Mouse (Mus musculus) forebrain, embryonic 15.5 days (tissue): Measurements from ENCODE around the gene Vkorc1. TPM values are rescaled to one million over a fixed set of nuclear protein-coding genes. Genes with fewer than 3 reads are reported as not detected.
A peak's percentile ranks its signal among the peaks of the same experiment; 100 is the strongest.
"Not testable (repeated sequence)": the region's sequence is repeated elsewhere in the genome, so short reads cannot be mapped to it uniquely, and the experiment has no call there.

ENCODE experiments used
- ATAC-seq: fragments of 200-750 bp; cut with Nextera tagmentation; replicated peaks from 2 replicates; pipeline ENCODE4 v1.8.0; 2017; ENCODE audit warnings: mild to moderate bottlenecking, moderate TSS enrichment, moderate library complexity
- H3K27ac ChIP-seq: fragments of 300-500 bp; sonication (generic); replicated peaks from 2 replicates; pipeline ENCODE4 v1.5.1; 2015; ENCODE audit warnings: mild to moderate bottlenecking, inconsistent platforms
- H3K27me3 ChIP-seq: fragments of 300-500 bp; sonication (generic); 2 replicates; pipeline ENCODE4 v1.6.1; 2015; ENCODE audit warnings: inconsistent platforms
- H3K36me3 ChIP-seq: fragments of 300-500 bp; sonication (generic); 2 replicates; pipeline ENCODE4 v1.6.1; 2015; ENCODE audit warnings: mild to moderate bottlenecking, inconsistent platforms
- H3K4me1 ChIP-seq: fragments of 300-500 bp; sonication (generic); 2 replicates; pipeline ENCODE4 v1.6.1; 2015; ENCODE audit warnings: inconsistent platforms
- H3K4me2 ChIP-seq: fragments of 300-500 bp; sonication (generic); replicated peaks from 2 replicates; pipeline ENCODE4 v1.6.1; 2015; ENCODE audit warnings: mild to moderate bottlenecking, inconsistent platforms
- H3K4me3 ChIP-seq: fragments of 300-500 bp; sonication (generic); 2 replicates; pipeline ENCODE4 v1.5.1; 2015; ENCODE audit warnings: mild to moderate bottlenecking, inconsistent platforms
- H3K9ac ChIP-seq: fragments of 300-500 bp; sonication (generic); replicated peaks from 2 replicates; pipeline ENCODE4 v1.6.1; 2015; ENCODE audit warnings: mild to moderate bottlenecking, inconsistent platforms
- H3K9me3 ChIP-seq: fragments of 300-500 bp; sonication (generic); 2 replicates; pipeline ENCODE4 v1.6.1; 2016; ENCODE audit warnings: inconsistent platforms
- WGBS: fragments of 180-500 bp; shearing (Covaris S2); methylation state at CpG from one replicate; pipeline ENCODE4 v1.1.7; 2015; ENCODE audit warnings: mixed read lengths; 5-methylcytosine and 5-hydroxymethylcytosine counted together
- polyA plus RNA-seq: library from polyadenylated mRNA; unstranded; fragments of >200 nt; fragmentation: Nextera tagmentation; extraction: Ambion mirVana; gene quantifications from 2 replicates; pipeline ENCODE4 v1.2.1, GENCODE M21; 2015

The Vkorc1 gene
- polyA plus RNA-seq, 1 experiment from 2014 or later, result 65.7 TPM

DNA sequence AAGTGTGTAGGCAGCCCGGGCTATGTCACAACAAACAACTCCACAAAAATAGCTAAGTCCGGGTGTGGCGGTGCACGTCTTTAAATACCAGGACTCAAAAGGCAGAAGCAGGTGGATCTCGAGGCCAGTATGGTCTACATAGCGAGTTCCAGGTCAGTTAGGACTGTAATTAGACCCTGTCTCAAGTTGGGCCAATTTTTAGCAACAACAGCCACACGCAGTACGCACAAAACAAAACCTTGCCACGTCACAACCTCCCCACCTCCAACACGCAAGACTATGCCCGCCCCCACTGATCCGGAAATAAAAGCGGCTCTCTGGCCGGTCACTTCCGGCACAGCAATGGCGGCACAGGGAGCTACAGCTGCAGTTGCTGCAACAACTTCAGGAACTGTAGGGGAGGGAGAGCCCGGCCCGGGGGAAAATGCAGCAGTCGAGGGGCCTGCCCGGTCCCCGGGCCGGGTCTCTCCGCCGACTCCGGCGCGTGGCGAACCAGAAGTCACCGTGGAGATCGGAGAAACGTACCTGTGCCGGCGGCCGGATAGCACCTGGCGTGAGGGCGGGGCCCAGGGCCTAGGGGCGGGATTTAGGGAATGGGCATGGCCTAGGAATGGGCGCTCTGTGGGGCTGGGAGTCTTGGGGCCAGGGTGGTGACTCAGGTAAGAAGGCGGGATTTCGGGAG lies 16.9 kb upstream of the Vkorc1 start, which contains the start of gene Kat8:
Gene Kat8 (plus strand): TSS at position 327 of the 682 bp plus-strand sequence.
- Histone ChIP-seq H3K4me3 (peak within 1 kb of the TSS; percentile 89), H3K36me3 (peaks cover 41% of the 10 kb centered on the region), H3K9me3 (no peaks in the 10 kb centered on the region), H3K4me2 (peak within 1 kb of the TSS; percentile 79), H3K4me1 (peaks cover 15% of the 10 kb centered on the region), H3K27me3 (no peaks in the 10 kb centered on the region), H3K9ac (peak within 1 kb of the TSS; percentile 81), H3K27ac (peak within 1 kb of the TSS; percentile 84)
- WGBS, result under 1% methylated on average over 40 of the region's 40 CpGs
- peak; percentile 97 for ATAC-seq

- no peak overlapping the region for H3K4me2 ChIP-seq
- no peak overlapping the region for H3K27ac ChIP-seq
- ATAC-seq, result no peak
- no peaks in the 10 kb centered on the region for H3K9me3 ChIP-seq
- H3K27me3 ChIP-seq, result no peaks in the 10 kb centered on the region
- H3K4me3 ChIP-seq, result no peak overlapping the region
- H3K9ac ChIP-seq, result no peak overlapping the region
- peaks cover 34% of the 10 kb centered on the region for H3K36me3 ChIP-seq
- 93% methylated on average over 4 of the region's 4 CpGs for WGBS
- H3K4me1 ChIP-seq, result peaks cover 28% of the 10 kb centered on the region
These were observed 13.2 kb upstream of the Vkorc1 start for GRCm38 (mm10) chr7:127908656-127909055.

DNA sequence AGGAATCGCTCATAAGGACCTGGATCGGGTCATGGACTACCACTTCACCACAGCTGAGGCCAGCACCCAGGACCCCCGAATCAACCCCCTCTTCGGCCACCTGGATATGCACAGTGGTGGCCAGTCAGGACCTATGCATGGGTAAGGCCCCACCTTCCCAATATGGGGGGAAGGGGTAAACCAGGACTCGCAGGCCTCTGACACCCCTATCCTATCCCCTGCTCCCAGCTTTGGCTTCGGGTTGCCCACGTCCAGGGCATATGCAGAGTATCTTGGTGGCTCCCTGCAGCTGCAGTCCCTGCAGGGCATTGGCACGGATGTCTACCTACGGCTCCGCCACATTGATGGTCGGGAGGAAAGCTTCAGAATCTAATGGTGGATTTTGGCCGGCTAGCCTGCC lies 12.5 kb upstream of the Vkorc1 start:
- Histone ChIP-seq H3K4me2 (no peak overlapping the region), H3K4me3 (no peak overlapping the region), H3K9me3 (no peaks in the 10 kb centered on the region), H3K4me1 (peaks cover 22% of the 10 kb centered on the region), H3K36me3 (peaks cover 34% of the 10 kb centered on the region), H3K27me3 (no peaks in the 10 kb centered on the region), H3K9ac (no peak overlapping the region), H3K27ac (no peak overlapping the region)
- 97% methylated on average over 12 of the region's 12 CpGs for WGBS
- ATAC-seq, result no peak

DNA sequence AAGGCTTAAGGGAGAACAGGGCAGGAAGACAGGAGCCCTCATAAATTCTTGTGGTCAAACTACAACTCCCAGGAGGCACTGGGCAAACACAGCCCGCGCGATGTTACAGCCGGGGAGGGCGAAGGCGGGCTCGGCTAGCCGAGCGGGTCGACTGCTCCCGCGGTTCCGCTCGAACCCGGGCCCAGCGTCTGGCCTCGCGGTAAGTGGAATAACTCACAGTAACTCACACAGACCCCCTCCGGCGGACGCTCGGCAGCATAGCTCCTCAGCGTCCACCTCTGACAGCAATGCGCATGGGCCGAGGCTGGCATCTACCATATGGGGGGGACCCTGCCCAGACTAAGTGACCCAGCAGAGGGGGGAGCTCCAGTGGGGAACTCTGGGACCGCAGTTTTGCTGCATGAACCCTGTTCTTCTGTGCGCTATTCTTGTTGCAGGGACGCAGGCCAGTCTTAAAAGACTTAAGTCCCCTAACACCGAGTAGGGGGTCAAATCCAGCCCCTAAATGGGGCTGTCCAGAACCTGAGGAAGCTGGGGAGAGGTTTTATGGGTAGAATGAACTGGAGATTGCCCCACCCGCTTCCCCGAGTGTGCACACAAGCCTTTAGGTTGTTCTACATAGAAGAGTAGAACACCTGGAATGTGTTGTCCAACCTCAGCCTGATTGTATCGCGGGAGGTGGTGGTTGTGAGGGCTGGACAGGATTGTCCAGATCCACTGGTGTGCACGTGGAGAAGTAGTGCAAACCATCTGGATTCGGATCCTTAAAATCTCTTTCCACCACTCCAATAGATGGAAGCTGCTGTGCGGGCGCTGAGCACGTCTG lies 8.8 kb upstream of the Vkorc1 start, which contains the start of gene Bckdk:
Gene Bckdk (plus strand): TSS at position 112 of the 826 bp plus-strand sequence.
- peaks cover 31% of the 10 kb centered on the region for H3K36me3 ChIP-seq
- peak within 1 kb of the TSS; percentile 85 for H3K27ac ChIP-seq
- H3K4me1 ChIP-seq, result peaks cover 13% of the 10 kb centered on the region
- peak within 1 kb of the TSS; percentile 89 for H3K4me3 ChIP-seq
- peak; percentile 95 for ATAC-seq
- H3K27me3 ChIP-seq, result no peaks in the 10 kb centered on the region
- H3K9ac ChIP-seq, result peak within 1 kb of the TSS; percentile 91
- no peaks in the 10 kb centered on the region for H3K9me3 ChIP-seq
- WGBS, result 7% methylated on average over 38 of the region's 38 CpGs
- peak within 1 kb of the TSS; percentile 87 for H3K4me2 ChIP-seq

DNA sequence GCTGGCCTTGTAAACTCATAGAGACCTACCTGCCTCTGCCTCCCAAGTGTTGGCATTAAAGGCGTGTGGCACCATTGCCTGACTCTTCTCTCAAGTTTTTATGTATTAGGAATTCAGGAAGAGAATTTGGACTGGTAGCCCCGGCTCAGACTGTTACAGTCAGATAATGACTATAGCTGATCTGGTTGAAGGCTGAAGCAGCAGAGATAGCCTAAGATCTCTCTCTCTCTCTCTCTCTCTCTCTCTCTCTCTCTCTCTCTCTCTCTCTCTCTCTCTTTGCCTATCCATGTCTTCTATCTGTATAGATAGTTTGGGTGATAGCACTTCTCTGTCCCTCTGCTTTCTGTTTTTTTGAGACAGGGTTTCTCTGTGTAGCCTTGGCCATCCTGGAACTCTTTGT lies 6.4 kb upstream of the Vkorc1 start:
- Histone ChIP-seq H3K27me3 (no peaks in the 10 kb centered on the region), H3K9ac (no peak overlapping the region), H3K36me3 (peaks cover 7% of the 10 kb centered on the region; the same call in 1 of the 2 replicates), H3K9me3 (no peaks in the 10 kb centered on the region), H3K27ac (no peak overlapping the region), H3K4me3 (no peak overlapping the region), H3K4me1 (peaks cover 13% of the 10 kb centered on the region), H3K4me2 (no peak overlapping the region)
- ATAC-seq, result no peak
- WGBS, result 82% methylated on average over 2 of the region's 2 CpGs

- Histone ChIP-seq H3K27me3 (no peaks in the 10 kb centered on the region), H3K4me1 (peaks cover 10% of the 10 kb centered on the region), H3K4me2 (no peak overlapping the region), H3K9me3 (no peaks in the 10 kb centered on the region), H3K36me3 (no peaks in the 10 kb centered on the region), H3K9ac (no peak overlapping the region), H3K27ac (no peak overlapping the region), H3K4me3 (no peak overlapping the region)
- WGBS, result 51% methylated on average over 7 of the region's 7 CpGs
- ATAC-seq, result no peak
These were observed 4.6 kb upstream of the Vkorc1 start for GRCm38 (mm10) chr7:127899997-127900396.

DNA sequence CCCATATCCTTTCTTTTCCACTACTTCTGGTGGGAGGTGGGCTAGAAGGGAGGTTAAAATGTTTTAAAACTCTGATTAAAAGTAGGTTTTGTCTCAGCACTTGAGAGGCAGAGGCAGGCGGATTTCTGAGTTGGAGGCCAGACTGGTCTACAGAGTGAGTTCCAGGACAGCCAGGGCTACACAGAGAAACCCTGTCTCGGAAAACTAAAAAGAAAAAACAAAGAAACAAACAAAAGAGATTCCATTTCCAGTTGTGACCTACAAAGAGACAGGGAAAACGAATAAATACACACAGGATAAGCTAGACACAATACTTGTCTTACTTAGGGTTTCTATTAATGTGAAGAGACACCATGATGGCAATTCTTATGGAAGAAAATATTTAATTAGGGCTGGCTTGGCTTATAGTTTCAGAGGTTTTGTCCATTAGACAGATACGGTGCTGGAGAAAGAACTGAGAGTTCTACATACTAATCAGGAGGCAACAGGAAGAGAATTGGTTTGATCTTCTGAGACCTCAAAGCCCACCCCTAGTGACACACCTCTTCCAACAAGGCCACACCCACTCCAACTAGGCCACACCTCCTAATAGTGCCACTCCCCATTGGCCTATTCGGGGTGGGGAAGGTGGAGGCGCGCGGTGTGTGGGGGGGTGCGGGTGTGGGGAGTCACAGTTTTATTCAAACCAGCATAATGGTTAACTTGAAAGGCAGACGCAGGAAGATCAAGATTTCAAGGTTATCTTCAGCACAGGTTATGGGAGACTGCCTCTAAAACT lies 3.0 kb upstream of the Vkorc1 start:
- Histone ChIP-seq H3K9me3 (no peaks in the 10 kb centered on the region), H3K36me3 (0 out of 2 replicates have a peak, but pooled peaks cover 2% of the 10 kb centered on the region), H3K9ac (no peak overlapping the region), H3K4me3 (no peak overlapping the region), H3K4me1 (peaks cover 9% of the 10 kb centered on the region), H3K27me3 (no peaks in the 10 kb centered on the region), H3K27ac (no peak overlapping the region), H3K4me2 (no peak overlapping the region)
- ATAC-seq, result no peak
- WGBS, result 40% methylated on average over 10 of the region's 10 CpGs

GRCm38 (mm10) chr7:127897542-127897941 lies 2.1 kb upstream of the Vkorc1 start:
- Histone ChIP-seq H3K4me3 (no peak overlapping the region), H3K4me1 (peaks cover 9% of the 10 kb centered on the region), H3K9me3 (no peaks in the 10 kb centered on the region), H3K4me2 (no peak overlapping the region), H3K27me3 (no peaks in the 10 kb centered on the region), H3K9ac (no peak overlapping the region), H3K27ac (no peak overlapping the region), H3K36me3 (0 out of 2 replicates have a peak, but pooled peaks cover 5% of the 10 kb centered on the region)
- no peak for ATAC-seq
- WGBS, result 91% methylated on average over 7 of the region's 7 CpGs

GRCm38 (mm10) chr7:127896384-127896783 lies 967 bp upstream of the Vkorc1 start:
- no peak for ATAC-seq
- 60% methylated on average over 13 of the region's 13 CpGs for WGBS

DNA sequence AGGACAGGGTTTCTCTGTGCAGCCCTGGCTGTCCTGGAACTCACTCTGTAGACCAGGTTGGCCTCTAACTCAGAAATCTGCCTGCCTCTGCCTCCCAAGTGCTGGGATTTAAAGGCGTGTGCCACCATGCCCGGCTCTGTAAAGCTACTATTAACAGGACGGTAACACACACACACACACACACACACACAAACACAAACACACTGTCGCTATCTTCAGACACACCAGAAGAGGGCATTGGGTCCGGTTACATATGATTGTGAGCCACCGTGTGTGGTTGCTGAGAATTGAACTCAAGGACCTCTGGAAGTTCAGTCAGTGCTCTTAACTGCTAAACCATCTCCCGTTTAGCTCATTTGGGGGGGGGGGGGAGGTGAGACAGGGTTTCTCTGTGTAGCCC lies 474 bp upstream of the Vkorc1 start:
- not testable (repeated sequence) for ATAC-seq, H3K4me1 ChIP-seq, H3K36me3 ChIP-seq, H3K27me3 ChIP-seq, H3K9ac ChIP-seq, H3K9me3 ChIP-seq
- Histone ChIP-seq H3K4me3 (peak overlapping the region; percentile 62), H3K4me2 (peak overlapping the region; percentile 68; the same call in 1 of the 2 replicates), H3K27ac (peak overlapping the region; percentile 35; the same call in 1 of the 2 replicates)
- 62% methylated on average over 7 of the region's 7 CpGs for WGBS

More at GRCm38 (mm10) chr7:127896384-127896783, 967 bp upstream of the Vkorc1 start:
- Histone ChIP-seq H3K36me3 (0 out of 2 replicates have a peak, but pooled peaks cover 8% of the 10 kb centered on the region), H3K27me3 (no peaks in the 10 kb centered on the region), H3K4me2 (no peak overlapping the region), H3K4me3 (no peak overlapping the region), H3K4me1 (peaks cover 9% of the 10 kb centered on the region), H3K9me3 (no peaks in the 10 kb centered on the region), H3K9ac (no peak overlapping the region), H3K27ac (no peak overlapping the region)

DNA sequence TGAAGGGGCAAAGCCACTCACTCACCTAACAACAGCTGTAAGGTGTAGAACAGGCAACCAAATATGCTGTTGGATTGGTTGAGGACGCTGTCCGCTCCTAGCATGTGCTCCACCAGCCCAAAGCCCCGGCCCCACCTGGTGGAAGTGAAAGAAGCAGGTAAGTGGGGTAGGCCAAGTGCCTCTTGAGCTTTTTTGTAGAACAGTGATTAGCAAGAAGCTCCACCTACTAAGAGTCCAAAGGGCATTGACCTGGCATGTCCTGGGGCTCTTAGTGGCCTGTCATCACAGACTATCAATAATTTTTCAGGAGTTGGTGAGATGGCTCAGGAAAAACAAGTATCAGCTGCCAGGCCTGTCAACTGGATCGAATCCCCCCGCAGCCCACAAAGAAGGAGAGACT lies 937 bp downstream of the Vkorc1 start:
- H3K9ac ChIP-seq, result peak overlapping the region; percentile 54
- WGBS, result 87% methylated on average over 5 of the region's 5 CpGs

More for the DNA sequence above, 937 bp downstream of the Vkorc1 start:
- no peak for ATAC-seq
- peak overlapping the region; percentile 68 for H3K4me2 ChIP-seq
- no peaks in the 10 kb centered on the region for H3K27me3 ChIP-seq
- peaks cover 20% of the 10 kb centered on the region for H3K36me3 ChIP-seq
- no peaks in the 10 kb centered on the region for H3K9me3 ChIP-seq
- H3K4me3 ChIP-seq, result peak overlapping the region; percentile 62
- no peak overlapping the region for H3K27ac ChIP-seq
- peaks cover 9% of the 10 kb centered on the region for H3K4me1 ChIP-seq
